Mouse (Mus musculus) B cell, adult (primary cell): ENCODE measurements around the gene Aph1b. TPM values are rescaled to one million over a fixed set of nuclear protein-coding genes. Genes with fewer than 3 reads are reported as not detected.

Experiments
- total RNA-seq: library from RNA; stranded (reverse); gene quantifications from 4 replicates; pipeline ENCODE4 v1.2.4, GENCODE M21; 2023; ENCODE audit not compliant: inconsistent age

Aph1b gene
- total RNA-seq: 1.2 to 2.1 TPM (median 1.5 TPM) in 4 replicates

DNA sequence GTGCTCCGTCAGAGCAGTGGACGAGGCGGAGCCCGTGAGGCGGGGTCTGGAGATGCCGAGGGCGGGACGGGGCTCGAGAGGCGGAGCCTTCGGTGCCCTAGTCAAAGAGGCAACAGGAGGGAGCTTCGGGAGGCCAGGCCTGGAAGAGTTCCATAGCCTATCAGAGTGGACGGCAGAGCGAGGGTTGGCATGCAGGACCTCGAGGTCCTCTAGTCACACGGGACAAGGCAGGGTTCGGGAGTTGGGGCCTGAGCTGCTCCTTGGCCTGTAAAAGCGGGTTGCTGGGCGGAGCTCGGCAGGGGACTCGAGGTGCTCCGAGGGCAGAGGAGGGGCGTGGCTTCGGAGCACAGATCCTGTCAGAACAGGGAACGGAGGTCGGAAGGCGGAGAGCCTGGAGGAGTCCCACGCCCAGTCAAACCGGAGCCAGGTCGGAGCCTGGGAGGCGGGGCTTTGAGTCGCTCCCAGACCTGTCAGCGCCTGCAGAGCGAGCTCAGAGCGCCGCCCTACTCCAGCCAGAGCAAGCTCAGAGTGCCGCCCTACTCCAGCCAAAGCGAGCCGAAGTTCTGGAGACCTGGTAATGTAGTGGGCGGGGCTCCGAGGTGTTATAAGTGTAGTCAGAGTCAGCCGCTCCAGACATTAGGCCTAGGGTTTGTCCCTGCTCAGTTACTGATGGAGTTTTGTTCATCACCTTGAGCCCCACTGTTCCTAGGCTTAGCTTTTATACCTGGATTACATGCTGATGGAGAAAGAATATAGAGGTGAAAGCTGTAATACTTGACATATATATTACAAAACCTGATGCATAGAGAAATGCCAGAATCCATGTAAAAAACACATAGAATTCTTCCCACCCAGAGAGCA, at the start of gene Aph1b:
TSS of gene Aph1b (minus strand) at position 27 of the 861 bp plus-strand sequence.

DNA sequence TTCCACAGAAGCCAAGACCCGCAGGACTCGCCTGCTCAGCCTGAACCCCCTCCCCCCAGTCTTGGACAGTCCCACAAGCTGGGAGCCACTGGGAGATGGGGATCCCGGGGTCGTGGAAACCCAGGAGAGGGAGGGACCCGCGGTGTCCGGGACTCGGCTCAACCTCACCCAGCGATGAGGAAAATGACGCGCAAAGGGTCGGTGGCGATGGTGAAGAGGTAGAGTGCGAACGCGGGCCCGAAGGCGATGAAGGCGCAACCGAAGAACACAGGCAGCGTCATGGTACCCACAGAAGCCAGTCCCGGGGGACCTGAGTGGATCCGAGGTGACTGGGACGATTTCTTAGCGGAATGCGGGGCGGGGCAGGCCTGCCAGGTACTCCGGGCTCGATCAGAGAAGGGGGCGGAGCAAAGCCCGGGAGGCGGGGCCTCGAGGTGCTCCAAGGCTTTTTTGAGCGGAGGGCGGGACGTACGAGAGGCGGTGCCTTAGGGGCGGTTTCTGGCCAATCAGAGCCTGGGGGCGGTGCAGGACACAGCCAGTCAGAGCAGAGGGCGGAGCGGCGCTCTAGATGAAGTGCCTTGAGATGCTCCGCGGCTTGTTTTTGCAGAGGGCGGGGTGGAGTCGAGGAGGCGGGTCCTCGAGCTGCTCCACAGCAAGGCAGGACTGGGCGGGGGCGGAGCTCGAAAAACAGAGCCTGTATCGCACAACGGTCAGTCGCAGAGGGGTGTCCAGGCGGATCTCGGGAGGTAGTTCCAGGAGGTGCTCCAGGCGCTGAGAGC, 39.2 kb upstream of the Aph1b start, which contains the start of gene Aph1c:
TSS of gene Aph1c (minus strand) at position 409 of the 779 bp plus-strand sequence.

DNA sequence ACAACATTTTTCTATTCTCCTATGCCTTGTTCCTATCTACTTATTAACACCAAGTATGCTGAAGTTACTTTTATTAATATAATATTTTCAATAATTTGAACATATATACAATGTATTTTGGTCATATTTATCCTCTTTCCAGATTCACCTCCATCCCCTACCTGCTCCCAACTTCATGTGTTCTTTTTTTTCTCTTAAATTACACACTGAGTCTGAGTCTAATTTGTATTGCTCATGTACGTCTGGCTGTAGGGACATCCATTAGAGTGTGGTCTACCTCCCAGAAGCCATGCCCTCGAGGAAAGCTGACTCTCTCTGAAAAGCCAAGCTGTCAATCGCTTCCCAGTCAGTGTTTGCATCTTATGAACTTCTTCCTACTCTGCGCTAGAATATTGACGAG, 1.4 kb upstream of the Aph1b start, which contains the start of gene Gm10647:
TSS of gene Gm10647 (plus strand) at position 301 of the 400 bp plus-strand sequence.

Other genes starting within 250 kb of the Aph1b start
- gene Usp3, start 202.3 kb downstream of the Aph1b start, total RNA-seq: 93.0 to 109 TPM (median 101 TPM) in 4 replicates
- 0.22 to 0.72 TPM (median 0.35 TPM) in 3 of 4 replicates, not detected in the other for gene Car12, start 81.8 kb downstream of the Aph1b start, total RNA-seq
- 0.24 TPM in 1 of 4 replicates, not detected in the others for gene Gm10647, start 1.5 kb upstream of the Aph1b start, total RNA-seq
- 0.55 to 2.1 TPM (median 0.59 TPM) in 4 replicates for gene Aph1c, start 39.2 kb upstream of the Aph1b start, total RNA-seq
- 32.3 to 36.6 TPM (median 35.3 TPM) in 4 replicates for gene Rab8b, start 124.2 kb upstream of the Aph1b start, total RNA-seq
- 45.1 to 54.9 TPM (median 46.7 TPM) in 4 replicates for gene Rps27l, start 150.6 kb upstream of the Aph1b start, total RNA-seq
- 30.0 to 35.5 TPM (median 30.5 TPM) in 4 replicates for gene Lactb, start 180.0 kb upstream of the Aph1b start, total RNA-seq